Mouse (Mus musculus): ENCODE results near the gene Slc6a3.

- peak; percentile 64 for TF ChIP-seq CTCF (IDR thresholded peaks at IDR 0.05; ENCODE audit: low read depth)
- TF ChIP-seq EP300 (optimal IDR thresholded peaks at IDR 0.05): no peak
Measured at GRCm38 (mm10) chr13:73502719-73503118, 33.8 kb upstream of the Slc6a3 start.
